38 mouse cellular contexts compared by ENCODE assay signal in genomic region chr16:89425310-89425709, GRCm38 (mm10). TPM values are rescaled to one million over a fixed set of nuclear protein-coding genes. Genes with fewer than 3 reads are reported as not detected.
DNase-seq lines count a peak whose midpoint lies in the region; ATAC-seq and TF ChIP-seq lines count a peak whose summit lies in the region.
"Had no signal": no experiment of that assay in that cellular context is flagged by ENCODE, and none has a peak within 500 bp of the region (broad histone marks: within the 10 kb centered on the region; RNA-seq: fewer than 3 reads in every experiment).

No protein-coding gene starts in this region.

- no peak for TF ChIP-seq CTCF in lung, embryonic 14.5 days (IDR thresholded peaks at IDR 0.05; ENCODE audit: low read depth)

- DNase-seq in embryonic facial prominence, embryonic 14.5 days (ENCODE audit: low spot score) = peak; percentile 3
- DNase-seq in embryonic facial prominence, embryonic 10.5 days (ENCODE audit: low spot score) = no peak
- peak; percentile 2 for DNase-seq in lung, embryonic 14.5 days
- DNase-seq in lung, postnatal 4 days = no peak
- DNase-seq in left cerebral cortex, postnatal 25 days (ENCODE audit: low spot score in 2 of 2) = no peak
- DNase-seq in right cerebral cortex, postnatal 14 days = no peak
- DNase-seq: adrenal gland, postnatal 10 days; cerebellum, adult 9-10 months; cerebellum, postnatal 36 days; forebrain, postnatal 0 days; kidney, adult 11 months; kidney, postnatal 14 days; left cerebral cortex, postnatal 4 days; liver, postnatal 0 days; lung, postnatal 14 days; spleen, adult 18-20 months; thymus, adult 18-20 months; thymus, postnatal 25 days had no signal

- H3K4me2 ChIP-seq in embryonic facial prominence, embryonic 14.5 days (ENCODE audit: low read depth, low read length) = no peak overlapping the region
- no peak overlapping the region for H3K4me2 ChIP-seq in lung, embryonic 14.5 days
- no peak overlapping the region for H3K4me2 ChIP-seq in heart, embryonic 16.5 days (ENCODE audit: low read depth, low read length)
- H3K4me2 ChIP-seq: embryonic facial prominence, embryonic 15.5 days; forebrain, embryonic 12.5 days; hindbrain, embryonic 14.5 days; liver, embryonic 12.5 days; midbrain, embryonic 15.5 days; neural tube, embryonic 15.5 days had no signal

- no peaks in the 10 kb centered on the region for H3K4me1 ChIP-seq in embryonic facial prominence, embryonic 14.5 days (ENCODE audit: control insufficient read depth, insufficient read depth, low read length)
- no peaks in the 10 kb centered on the region for H3K4me1 ChIP-seq in embryonic facial prominence, embryonic 10.5 days
- H3K4me1 ChIP-seq in lung, embryonic 14.5 days (ENCODE audit: insufficient read depth) = no peaks in the 10 kb centered on the region
- H3K4me1 ChIP-seq in heart, embryonic 16.5 days (ENCODE audit: control insufficient read depth, insufficient read depth, low read length) = peaks cover 2% of the 10 kb centered on the region
- H3K4me1 ChIP-seq: embryonic facial prominence, embryonic 15.5 days; forebrain, embryonic 12.5 days; liver, embryonic 12.5 days; midbrain, embryonic 10.5 days; midbrain, embryonic 15.5 days; neural tube, embryonic 15.5 days had no signal

- 85% methylated on average over 5 of the region's 5 CpGs for WGBS in embryonic facial prominence, embryonic 14.5 days
- WGBS in embryonic facial prominence, embryonic 10.5 days = 88% methylated on average over 5 of the region's 5 CpGs
- WGBS in lung, embryonic 14.5 days = 72% methylated on average over 5 of the region's 5 CpGs
- WGBS in heart, embryonic 16.5 days = 31% methylated on average over 5 of the region's 5 CpGs

- no peak overlapping the region for H3K9ac ChIP-seq in embryonic facial prominence, embryonic 14.5 days (ENCODE audit: low read depth, low read length)
- H3K9ac ChIP-seq in lung, embryonic 14.5 days = no peak overlapping the region
- no peak overlapping the region for H3K9ac ChIP-seq in heart, embryonic 16.5 days (ENCODE audit: low read length)
- H3K9ac ChIP-seq: embryonic facial prominence, embryonic 15.5 days; forebrain, embryonic 12.5 days; forebrain, postnatal 0 days; hindbrain, embryonic 14.5 days; liver, embryonic 12.5 days; liver, postnatal 0 days; midbrain, embryonic 15.5 days; neural tube, embryonic 15.5 days had no signal

- intact Hi-C loops in left cerebral cortex, postnatal 25 days (cut with DNase I) = no loop called here

- H3K9me3 ChIP-seq in embryonic facial prominence, embryonic 14.5 days (ENCODE audit: control insufficient read depth, low read length) = no peaks in the 10 kb centered on the region
- 0 out of 2 replicates have a peak, but pooled peaks cover 3% of the 10 kb centered on the region for H3K9me3 ChIP-seq in embryonic facial prominence, embryonic 10.5 days
- H3K9me3 ChIP-seq in lung, embryonic 14.5 days (ENCODE audit: low read depth, low read length) = no peaks in the 10 kb centered on the region
- H3K9me3 ChIP-seq in heart, embryonic 16.5 days (replicated peaks; ENCODE audit: control insufficient read depth, low read length) = peaks cover 5% of the 10 kb centered on the region; the same call in 1 of the 2 replicates
- H3K9me3 ChIP-seq: embryonic facial prominence, embryonic 15.5 days; midbrain, embryonic 15.5 days; neural tube, embryonic 15.5 days had no signal

- H3K27me3 ChIP-seq in embryonic facial prominence, embryonic 14.5 days (replicated peaks; ENCODE audit: control insufficient read depth, insufficient read depth, low read length) = no peaks in the 10 kb centered on the region
- H3K27me3 ChIP-seq in embryonic facial prominence, embryonic 10.5 days (replicated peaks; ENCODE audit: low read depth, poor library complexity, severe bottlenecking) = no peaks in the 10 kb centered on the region
- no peaks in the 10 kb centered on the region for H3K27me3 ChIP-seq in lung, embryonic 14.5 days (ENCODE audit: insufficient read depth, low read length)
- H3K27me3 ChIP-seq in heart, embryonic 16.5 days (ENCODE audit: control insufficient read depth, insufficient read depth, low read length) = no peaks in the 10 kb centered on the region
- H3K27me3 ChIP-seq: embryonic facial prominence, embryonic 15.5 days; forebrain, embryonic 12.5 days; liver, embryonic 12.5 days; midbrain, embryonic 15.5 days; neural tube, embryonic 15.5 days; Patski had no signal

- no peak overlapping the region for H3K27ac ChIP-seq in embryonic facial prominence, embryonic 14.5 days (replicated peaks; ENCODE audit: low read depth, low read length)
- no peak overlapping the region for H3K27ac ChIP-seq in embryonic facial prominence, embryonic 10.5 days (replicated peaks)
- no peak overlapping the region for H3K27ac ChIP-seq in lung, embryonic 14.5 days (ENCODE audit: low read depth)
- H3K27ac ChIP-seq in heart, embryonic 16.5 days (ENCODE audit: low read length) = peak overlapping the region; percentile 45
- H3K27ac ChIP-seq: embryonic facial prominence, embryonic 15.5 days; forebrain, embryonic 12.5 days; hindbrain, embryonic 14.5 days; left cerebral cortex, adult 2 months; liver, embryonic 12.5 days; midbrain, embryonic 10.5 days; midbrain, embryonic 15.5 days; neural tube, embryonic 15.5 days; stomach, postnatal 0 days had no signal

- no peaks in the 10 kb centered on the region for H3K36me3 ChIP-seq in embryonic facial prominence, embryonic 14.5 days (ENCODE audit: control insufficient read depth, insufficient read depth, low read length)
- H3K36me3 ChIP-seq in embryonic facial prominence, embryonic 10.5 days (replicated peaks) = no peaks in the 10 kb centered on the region
- no peaks in the 10 kb centered on the region for H3K36me3 ChIP-seq in lung, embryonic 14.5 days (ENCODE audit: insufficient read depth)
- H3K36me3 ChIP-seq in heart, embryonic 16.5 days (ENCODE audit: control insufficient read depth, insufficient read depth) = no peaks in the 10 kb centered on the region
- H3K36me3 ChIP-seq: embryonic facial prominence, embryonic 15.5 days; forebrain, embryonic 12.5 days; G1E; liver, embryonic 12.5 days; midbrain, embryonic 10.5 days; midbrain, embryonic 15.5 days; neural tube, embryonic 15.5 days had no signal

- no peak for ATAC-seq in embryonic facial prominence, embryonic 14.5 days (ENCODE audit: low read depth)
- no peak for ATAC-seq in lung, embryonic 14.5 days (ENCODE audit: insufficient read depth)
- ATAC-seq in heart, embryonic 16.5 days (replicated peaks; ENCODE audit: extremely low read depth, insufficient read depth, low FRiP score) = peak; percentile 91
- ATAC-seq: forebrain, postnatal 0 days; inflammation-experienced regulatory T-cells, adult 6 months; liver, embryonic 12.5 days; liver, postnatal 0 days; midbrain, embryonic 15.5 days; Patski had no signal

- H3K4me3 ChIP-seq in embryonic facial prominence, embryonic 14.5 days (ENCODE audit: low read depth, low read length) = no peak overlapping the region
- no peak overlapping the region for H3K4me3 ChIP-seq in embryonic facial prominence, embryonic 10.5 days
- no peak overlapping the region for H3K4me3 ChIP-seq in lung, embryonic 14.5 days (ENCODE audit: low read depth, low read length)
- H3K4me3 ChIP-seq in heart, embryonic 16.5 days (ENCODE audit: low read length) = no peak overlapping the region
- H3K4me3 ChIP-seq: embryonic facial prominence, embryonic 15.5 days; forebrain, embryonic 12.5 days; left cerebral cortex, adult 2 months; liver, embryonic 12.5 days; midbrain, embryonic 10.5 days; midbrain, embryonic 15.5 days; neural tube, embryonic 15.5 days had no signal

RNA-seq across cellular contexts. Expression of gene Krtap6-2, which starts 5.4 kb away (rescaled TPM):
- polyA plus RNA-seq in embryonic facial prominence, embryonic 14.5 days (2014; fragmentation: Nextera tagmentation; extraction: Ambion mirVana) = not detected in 2 replicates
- not detected in 2 replicates for polyA plus RNA-seq in embryonic facial prominence, embryonic 10.5 days (2016; fragmentation: Nextera tagmentation; extraction: Ambion mirVana)
- polyA plus RNA-seq in lung, embryonic 14.5 days (2014; fragmentation: Nextera tagmentation; extraction: Ambion mirVana) = not detected in 2 replicates
- not detected in 2 replicates for polyA plus RNA-seq in heart, embryonic 16.5 days (2015; fragmentation: Nextera tagmentation; extraction: Ambion mirVana)
- total RNA-seq in left cerebral cortex, postnatal 25 days (2021) = not detected
- total RNA-seq: adrenal gland, postnatal 10 days; forebrain, postnatal 0 days; gastrocnemius, adult 8-10 months; gastrocnemius, postnatal 4 days; hematopoietic stem cell, adult 5-6 weeks; layer of hippocampus, postnatal 10 days; left cerebral cortex, adult 2 months; left cerebral cortex, postnatal 4 days; megakaryocyte progenitor cell, adult 5-6 weeks had no signal
- polyA plus RNA-seq: forebrain, embryonic 12.5 days; forebrain, postnatal 0 days; G1E; hindbrain, embryonic 14.5 days; inflammation-experienced regulatory T-cells, adult 6 months; kidney, embryonic 14.5 days; limb, embryonic 14.5 days; liver, embryonic 12.5 days; liver, postnatal 0 days; midbrain, embryonic 10.5 days; midbrain, embryonic 15.5 days; neural tube, embryonic 15.5 days; Patski; stomach, postnatal 0 days had no signal

RNA-seq across cellular contexts. Expression of gene Krtap21-1, which starts 21.6 kb away (rescaled TPM):
- polyA plus RNA-seq in embryonic facial prominence, embryonic 14.5 days (2014; fragmentation: Nextera tagmentation; extraction: Ambion mirVana) = not detected in 2 replicates
- polyA plus RNA-seq in embryonic facial prominence, embryonic 10.5 days (2016; fragmentation: Nextera tagmentation; extraction: Ambion mirVana) = not detected in 2 replicates
- not detected in 2 replicates for polyA plus RNA-seq in lung, embryonic 14.5 days (2014; fragmentation: Nextera tagmentation; extraction: Ambion mirVana)
- polyA plus RNA-seq in heart, embryonic 16.5 days (2015; fragmentation: Nextera tagmentation; extraction: Ambion mirVana) = not detected in 2 replicates
- not detected for total RNA-seq in left cerebral cortex, postnatal 25 days (2021)
- total RNA-seq: adrenal gland, postnatal 10 days; forebrain, postnatal 0 days; G1E; gastrocnemius, adult 8-10 months; gastrocnemius, postnatal 4 days; hematopoietic stem cell, adult 5-6 weeks; layer of hippocampus, postnatal 10 days; left cerebral cortex, adult 2 months; left cerebral cortex, postnatal 4 days; megakaryocyte progenitor cell, adult 5-6 weeks had no signal
- polyA plus RNA-seq: forebrain, embryonic 12.5 days; forebrain, postnatal 0 days; G1E; hindbrain, embryonic 14.5 days; inflammation-experienced regulatory T-cells, adult 6 months; kidney, embryonic 14.5 days; limb, embryonic 14.5 days; liver, embryonic 12.5 days; liver, postnatal 0 days; midbrain, embryonic 10.5 days; midbrain, embryonic 15.5 days; neural tube, embryonic 15.5 days; Patski; stomach, postnatal 0 days had no signal

Comparison
In these comparisons a context has a peak if more than half of its experiments do, and no peak if none do; other contexts are left out.
1. DNase-seq: peak in embryonic facial prominence, embryonic 14.5 days (single experiment) and lung, embryonic 14.5 days (single experiment); none in embryonic facial prominence, embryonic 10.5 days (single experiment), lung, postnatal 4 days (0 of 2), left cerebral cortex, postnatal 25 days (0 of 2) and right cerebral cortex, postnatal 14 days (single experiment).